Mouse (Mus musculus) lung, postnatal 10 days (tissue): ENCODE data around the gene Kcnk1.
A peak's percentile ranks its signal among the peaks of the same experiment; 100 is the strongest.

Experiments
- DNase-seq: peaks from one replicate; pipeline ENCODE4 v3.0.0; 2021

The Kcnk1 gene

GRCm38 (mm10) chr8:125997550-125997949, 2.6 kb downstream of the Kcnk1 start:
- no peak for DNase-seq

DNA sequence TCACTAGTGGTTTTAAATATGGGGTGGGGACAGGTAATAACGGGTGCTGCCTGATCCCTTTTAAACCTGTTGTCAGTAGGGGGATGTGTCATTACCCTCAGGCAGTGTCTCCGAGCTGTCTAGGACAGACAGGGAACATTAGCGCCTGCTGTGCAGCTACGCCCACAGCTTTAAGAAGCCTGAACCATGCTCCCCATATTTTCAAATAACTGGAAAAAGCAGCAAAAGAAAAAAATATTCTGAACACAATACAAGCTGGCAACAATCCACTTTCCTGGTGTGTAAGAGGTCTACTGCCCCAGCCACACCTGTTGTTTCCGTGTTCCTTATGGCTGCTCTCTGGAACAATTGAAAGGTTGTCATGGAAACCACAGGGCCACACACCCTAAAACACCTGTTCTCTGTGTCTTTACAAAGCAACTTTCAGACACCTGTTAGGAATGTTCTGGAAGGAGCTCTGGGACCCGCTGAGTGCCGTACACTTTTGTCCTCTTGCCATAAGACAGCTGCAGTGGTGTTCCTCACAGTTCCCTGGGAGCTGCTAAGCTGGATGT, 4.9 kb downstream of the Kcnk1 start:
- DNase-seq = no peak

- no peak for DNase-seq
Observed at GRCm38 (mm10) chr8:126003546-126003945, 8.6 kb downstream of the Kcnk1 start.

DNA sequence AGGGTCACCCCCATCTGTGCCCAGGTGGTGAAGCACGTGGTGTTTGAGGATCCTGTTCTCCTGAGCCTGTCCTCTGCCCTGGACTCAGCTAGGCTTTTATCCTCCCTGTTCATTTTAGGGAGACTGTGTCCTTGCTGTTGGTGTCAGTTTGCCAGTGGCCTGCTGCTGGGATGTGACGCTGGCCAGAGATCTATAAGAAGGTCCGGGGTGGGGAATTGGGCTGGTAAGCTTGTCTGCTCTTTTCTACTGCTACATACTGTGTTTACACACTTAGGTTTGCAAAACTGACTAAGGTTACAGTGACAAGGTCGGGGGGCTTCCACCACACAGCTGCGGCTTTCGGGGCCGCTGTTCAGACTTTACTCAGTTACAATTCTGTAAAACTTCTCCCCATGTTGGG, 10.0 kb downstream of the Kcnk1 start:
- no peak for DNase-seq

- DNase-seq = no peak
Observed at GRCm38 (mm10) chr8:126006310-126006990, 11.5 kb downstream of the Kcnk1 start.

- DNase-seq = no peak
Observed at GRCm38 (mm10) chr8:126007538-126008330, 12.8 kb downstream of the Kcnk1 start.

- no peak for DNase-seq
Observed at GRCm38 (mm10) chr8:126008945-126009344, 14.0 kb downstream of the Kcnk1 start.

GRCm38 (mm10) chr8:126010900-126011299, 15.9 kb downstream of the Kcnk1 start:
- no peak for DNase-seq

DNA sequence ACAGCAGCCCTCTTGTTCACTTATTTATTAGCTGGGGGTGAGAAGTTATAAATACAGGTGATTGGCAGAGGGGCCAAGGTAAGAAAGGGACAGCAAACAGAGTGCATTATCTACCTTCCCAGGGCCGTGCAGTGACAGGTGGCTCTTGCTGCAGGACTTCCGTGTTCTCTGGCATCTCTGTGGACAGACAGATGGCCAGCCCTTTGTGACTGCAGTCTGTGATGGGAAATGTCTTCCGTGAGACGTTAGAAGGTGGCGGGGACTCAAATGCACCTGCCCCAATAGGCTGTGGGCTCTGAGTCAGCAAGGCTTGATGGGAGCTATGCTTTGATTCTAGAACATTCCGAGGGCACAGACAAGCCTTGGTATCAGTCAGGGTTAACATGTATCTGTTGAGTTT, 17.4 kb downstream of the Kcnk1 start:
- no peak for DNase-seq

- DNase-seq = no peak
Observed at GRCm38 (mm10) chr8:126013646-126014045, 18.7 kb downstream of the Kcnk1 start.

DNA sequence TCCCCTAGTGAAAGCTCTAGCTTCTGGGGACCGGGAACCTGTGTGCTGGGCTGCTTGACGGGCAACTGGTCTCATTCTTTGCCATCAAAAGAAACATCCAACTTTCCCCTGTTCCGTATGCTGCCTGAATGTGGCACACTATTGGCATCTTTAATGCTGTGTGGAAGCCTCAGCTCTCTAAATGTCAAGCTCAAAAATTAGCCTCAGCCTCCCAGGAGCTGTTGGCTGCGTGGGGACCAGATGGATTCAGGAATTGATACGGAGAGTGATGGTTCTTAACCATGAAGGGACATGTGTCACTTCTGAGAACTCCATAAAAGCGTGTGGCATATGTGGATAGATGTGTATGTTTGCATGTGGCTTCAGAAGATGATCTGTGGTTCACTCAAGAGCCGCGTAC, 27.0 kb downstream of the Kcnk1 start:
- DNase-seq = no peak

DNA sequence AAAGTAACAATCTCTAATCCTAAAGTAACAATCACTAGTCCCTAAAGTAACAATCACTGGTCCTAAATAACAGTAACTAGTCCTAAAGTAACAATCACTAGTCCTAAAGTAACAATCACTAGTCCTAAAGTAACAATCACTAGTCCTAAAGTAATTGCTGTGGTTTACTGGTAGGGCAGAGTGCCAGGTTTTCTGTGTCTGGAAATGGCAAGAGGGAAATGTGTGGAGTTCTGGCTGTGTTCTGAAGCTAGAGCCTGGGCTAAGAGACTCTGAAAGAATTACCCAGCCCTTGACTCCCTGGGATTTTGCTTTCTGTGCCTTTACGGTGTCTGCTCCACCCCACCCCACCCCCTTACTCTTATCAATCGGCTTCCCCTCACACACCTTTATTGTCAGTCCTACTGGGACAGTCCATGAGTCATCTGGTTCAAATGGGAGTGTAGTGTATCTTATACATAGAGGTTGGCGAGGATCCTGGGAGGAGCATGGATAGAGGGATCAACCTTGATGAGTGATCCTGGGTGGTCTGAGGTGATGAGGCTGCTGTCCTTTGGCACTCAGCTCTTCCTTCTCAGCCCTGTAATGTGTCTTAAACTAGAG, 28.8 kb downstream of the Kcnk1 start:
- no peak for DNase-seq

- DNase-seq = no peak
Observed at GRCm38 (mm10) chr8:126024891-126025290, 29.9 kb downstream of the Kcnk1 start.

GRCm38 (mm10) chr8:126026121-126026520, 31.2 kb downstream of the Kcnk1 start:
- no peak for DNase-seq

GRCm38 (mm10) chr8:126026584-126026983, 31.6 kb downstream of the Kcnk1 start:
- peak; percentile 8 for DNase-seq

GRCm38 (mm10) chr8:126027486-126027885, 32.5 kb downstream of the Kcnk1 start:
- no peak for DNase-seq

DNA sequence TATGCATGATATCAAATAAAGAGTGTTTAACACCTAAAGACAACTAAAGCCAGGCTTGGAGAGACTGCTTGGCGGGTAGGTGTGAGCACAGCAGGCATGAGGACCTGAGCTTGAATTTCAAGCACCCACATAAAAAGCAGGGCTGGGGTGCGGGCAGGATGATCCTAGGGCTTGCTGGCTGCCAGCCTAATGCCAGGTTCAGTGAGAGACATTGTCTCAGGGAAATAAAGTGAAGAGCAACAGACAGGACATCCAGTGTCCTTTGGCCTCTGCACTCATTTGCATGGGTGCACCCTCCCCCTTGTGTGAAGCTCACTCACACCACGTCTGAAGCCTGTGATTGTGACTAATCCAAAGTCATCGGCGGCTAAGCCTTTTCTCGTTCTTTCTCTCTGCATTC, 34.0 kb downstream of the Kcnk1 start:
- DNase-seq = no peak

GRCm38 (mm10) chr8:126032776-126033175, 37.8 kb downstream of the Kcnk1 start:
- no peak for DNase-seq

DNA sequence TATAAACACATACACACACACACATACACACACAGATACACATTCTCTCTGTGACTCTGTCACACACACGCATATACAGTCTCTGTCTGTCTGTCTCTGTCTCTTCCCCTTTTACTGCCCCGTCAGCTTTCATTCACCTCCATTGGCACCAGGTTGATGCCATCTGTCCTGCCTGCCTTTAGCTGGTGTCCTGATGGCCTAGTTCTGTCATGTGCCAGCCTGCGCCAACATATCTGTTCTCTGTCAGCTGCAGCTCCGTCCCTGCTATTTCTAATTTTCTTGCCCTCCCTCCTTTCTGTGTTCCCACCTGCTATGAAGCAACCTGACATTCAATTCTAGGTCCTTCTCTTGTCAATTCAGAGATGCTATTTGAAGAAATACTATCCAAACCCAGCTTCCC, 40.1 kb downstream of the Kcnk1 start:
- DNase-seq = no peak

DNA sequence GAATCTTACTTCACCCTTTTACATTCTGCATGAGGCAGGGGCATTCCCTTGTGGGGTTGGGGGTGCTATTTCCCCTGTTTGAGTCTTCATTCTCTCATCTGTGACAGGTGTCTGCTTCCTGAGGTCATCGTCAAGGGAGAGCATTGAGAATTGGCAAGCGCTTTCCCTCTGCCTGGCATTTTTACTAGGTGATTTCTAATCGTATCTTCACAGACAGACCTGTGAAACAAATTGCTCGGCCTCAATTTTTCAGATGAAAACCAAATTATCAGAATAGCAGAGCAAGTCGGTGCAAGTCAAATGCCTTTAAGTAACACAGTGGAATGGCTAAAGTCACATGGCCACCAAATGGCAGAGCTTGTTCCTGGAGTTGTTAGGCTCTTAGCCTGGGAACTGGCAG, 41.4 kb downstream of the Kcnk1 start:
- no peak for DNase-seq

- DNase-seq = no peak
Observed at GRCm38 (mm10) chr8:126045751-126046150, 50.8 kb downstream of the Kcnk1 start.

- DNase-seq = no peak
Observed at GRCm38 (mm10) chr8:126053911-126054310, 58.9 kb downstream of the Kcnk1 start.

DNA sequence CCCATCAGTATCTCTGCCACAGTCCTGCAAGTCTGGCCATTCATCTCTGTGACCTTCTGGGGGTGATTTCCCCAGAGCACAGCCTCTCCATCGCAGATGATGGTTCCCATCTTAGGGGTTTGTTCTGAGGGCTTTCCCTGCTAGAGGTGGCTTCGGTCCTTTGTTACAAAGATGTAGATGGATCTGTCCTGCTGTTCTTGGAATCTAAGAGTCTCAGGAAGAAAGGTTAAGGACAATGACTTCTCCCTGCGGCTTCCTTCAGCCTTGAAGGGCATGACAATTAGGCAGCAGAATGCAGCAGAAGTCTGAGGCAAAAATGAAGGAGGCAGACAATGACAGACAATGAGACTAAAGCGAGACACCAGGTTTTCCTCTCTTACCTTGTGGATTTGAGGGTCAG, 63.9 kb downstream of the Kcnk1 start:
- DNase-seq = no peak

- no peak for DNase-seq
Observed at GRCm38 (mm10) chr8:126062844-126063243, 67.9 kb downstream of the Kcnk1 start.
